Mouse (Mus musculus): Measurements from ENCODE around the gene Olfr669.

DNA sequence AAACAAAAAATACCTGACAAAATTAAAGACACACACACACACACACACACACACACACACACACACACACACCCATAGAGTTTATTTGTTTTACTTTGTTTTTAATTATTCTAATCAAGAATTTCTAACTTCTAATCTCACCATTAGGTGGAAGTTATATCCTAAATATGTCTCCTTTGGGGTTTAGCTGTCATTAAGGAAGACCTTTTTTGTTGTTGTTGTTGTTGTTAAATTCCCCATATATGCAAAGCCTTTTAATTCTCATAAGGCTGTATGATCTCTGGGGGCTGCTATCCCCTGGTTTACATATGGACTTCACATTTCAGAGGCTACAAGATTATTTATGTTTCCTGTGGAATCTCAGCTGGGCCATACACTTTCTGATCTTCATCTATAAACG, at the start of gene Olfr669:
- TF ChIP-seq CTCF (IDR thresholded peaks at IDR 0.05; ENCODE audit: low read depth) (no peak), EP300 (IDR thresholded peaks at IDR 0.05; ENCODE audit: low read depth) (no peak)
